Mouse (Mus musculus): Measurements from ENCODE around the gene Olfr1413.
A peak's percentile ranks its signal among the peaks of the same experiment; 100 is the strongest.

The Olfr1413 gene

DNA sequence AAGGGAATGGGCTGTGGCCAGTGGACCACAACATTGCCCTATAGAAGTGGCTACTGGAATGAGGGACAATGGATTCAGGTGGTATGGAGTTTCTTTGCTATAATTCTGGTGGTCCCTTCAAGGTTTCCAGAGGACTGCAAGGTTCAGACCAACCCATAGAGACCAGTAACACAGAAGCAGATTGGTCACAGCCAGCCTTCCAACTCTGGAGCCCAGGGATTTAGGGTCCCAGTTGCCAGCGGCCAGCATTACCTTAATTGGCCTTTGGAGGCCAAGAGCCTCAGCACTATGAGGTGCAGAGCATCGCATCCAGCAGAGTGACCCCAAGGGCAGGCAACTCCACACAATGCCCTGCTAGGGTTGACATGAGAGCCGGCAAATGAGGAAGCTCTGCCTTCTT is at the start of gene Olfr1413:
Gene Olfr1413, plus strand, starts transcription at position 301 of the 400 bp plus-strand sequence.
- DNase-seq (ENCODE audit: low read depth): no peak

DNA sequence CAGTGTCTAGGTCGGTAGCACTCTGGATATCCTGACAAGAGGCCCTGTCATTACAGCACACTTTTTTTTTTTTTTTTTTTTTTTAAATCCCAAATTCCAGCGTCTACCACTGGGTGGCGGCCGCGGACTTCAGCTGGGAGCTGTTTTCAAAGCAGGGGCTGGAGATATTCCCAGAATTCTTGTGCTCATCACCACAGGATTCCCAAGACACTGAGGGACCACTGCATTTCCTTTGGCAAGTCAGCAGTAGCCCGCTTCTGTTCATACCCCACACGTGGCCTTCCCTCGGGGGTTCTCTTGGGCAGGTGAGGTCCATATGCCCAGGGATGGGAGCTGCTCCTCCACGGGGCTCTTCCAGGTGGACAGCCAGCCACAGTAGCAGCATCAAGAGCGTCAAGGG is 49.7 kb upstream of the Olfr1413 start:
- peak; percentile 24 for DNase-seq (ENCODE audit: low read depth)

DNA sequence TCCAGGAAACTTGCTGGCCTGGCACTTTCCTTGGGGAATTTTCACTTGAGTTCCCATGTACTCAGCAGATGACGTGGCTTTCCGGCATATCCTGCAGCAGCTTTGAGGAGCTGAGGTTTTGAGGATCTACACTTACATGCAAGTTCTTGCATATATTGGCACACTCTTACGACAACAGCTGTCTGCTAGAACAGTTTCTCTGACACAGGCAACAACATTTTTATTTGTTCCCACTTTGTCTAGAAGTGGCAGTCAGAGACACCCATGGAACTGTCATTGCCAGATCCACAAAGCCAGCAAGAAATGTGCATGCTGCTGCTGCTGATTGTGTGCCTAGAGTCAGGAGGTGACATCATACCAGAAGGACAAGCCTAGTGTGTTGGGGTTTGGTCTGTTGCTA is 47.4 kb upstream of the Olfr1413 start:
- DNase-seq (ENCODE audit: low read depth): no peak

DNA sequence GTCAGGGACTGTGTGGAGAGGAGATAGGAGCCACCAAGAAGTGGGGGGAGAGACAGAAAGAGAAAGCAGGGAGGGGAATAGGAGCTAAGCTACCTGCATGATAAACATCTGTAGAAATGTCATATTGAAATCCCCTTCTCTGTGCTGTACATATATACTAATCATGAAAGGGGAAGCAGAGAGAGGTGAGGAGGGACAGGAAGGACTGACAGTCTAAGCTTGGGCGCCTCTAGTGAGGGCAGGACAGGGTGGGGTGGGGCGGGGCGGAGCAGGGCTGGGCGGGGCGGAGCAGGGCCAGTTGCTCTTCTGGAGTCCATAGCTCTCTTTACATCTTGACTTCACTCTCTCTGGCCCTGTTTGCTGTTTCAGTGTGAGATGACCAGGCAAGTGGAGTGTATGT is 34.1 kb upstream of the Olfr1413 start:
- DNase-seq (ENCODE audit: low read depth): peak; percentile 17

DNA sequence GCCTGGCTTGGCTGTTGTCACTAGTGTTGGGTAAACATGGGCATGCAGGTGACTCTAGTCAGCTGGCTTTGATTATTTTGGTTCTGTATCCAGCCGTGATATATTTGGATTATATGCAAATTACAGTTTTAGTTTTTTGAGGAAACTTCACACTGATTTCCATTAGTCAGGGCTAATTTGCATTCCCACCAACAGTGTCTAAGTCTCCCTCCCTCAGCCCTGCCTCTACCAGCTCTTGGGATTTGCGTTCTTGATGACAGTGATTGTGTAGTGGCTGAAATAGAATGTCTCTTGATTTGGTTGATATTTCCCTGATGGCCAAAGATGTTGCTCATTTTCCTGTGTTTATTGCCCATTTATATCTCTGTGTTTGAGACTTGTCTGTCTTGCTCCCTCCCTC is 32.1 kb upstream of the Olfr1413 start:
- DNase-seq (ENCODE audit: low read depth): no peak

DNA sequence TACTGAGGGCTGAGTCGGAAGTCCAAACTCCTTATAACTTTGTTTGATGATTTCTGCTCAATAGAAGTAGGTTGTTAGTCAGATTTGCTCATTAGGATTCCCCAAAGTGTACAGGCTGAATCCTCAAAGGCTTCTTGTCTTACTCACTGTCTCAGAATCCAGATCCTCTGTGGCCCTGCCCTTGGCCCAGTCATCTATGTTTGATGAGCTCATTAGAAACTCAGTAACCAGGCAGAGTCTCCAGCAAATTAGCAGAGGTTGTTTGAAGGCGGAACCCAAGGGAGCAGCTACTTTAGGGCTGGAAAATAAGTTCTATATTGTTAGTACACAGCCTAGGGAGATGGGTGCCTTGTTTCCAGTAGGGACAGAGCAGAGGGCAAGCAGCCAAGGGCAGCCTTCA is 25.2 kb upstream of the Olfr1413 start:
- no peak for DNase-seq (ENCODE audit: low read depth)

DNA sequence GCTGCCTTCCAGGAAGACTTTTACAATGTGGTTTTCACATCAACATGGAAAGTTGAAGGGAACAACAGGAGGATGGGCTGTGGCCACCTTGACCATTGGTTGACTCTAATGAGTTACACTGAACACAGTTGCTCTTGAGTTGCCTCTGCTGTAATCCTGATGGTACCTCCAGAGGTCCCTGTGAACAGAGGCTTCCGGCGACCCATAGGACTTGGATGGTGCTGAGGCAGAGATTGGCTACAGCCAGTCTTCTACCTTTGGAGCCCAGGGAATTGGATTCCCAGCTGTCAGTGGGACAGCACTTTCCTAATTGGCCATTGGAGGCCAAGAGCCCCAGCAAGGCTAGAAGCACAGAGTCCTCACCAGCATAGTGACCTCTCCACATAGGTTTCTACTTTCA is 14.4 kb downstream of the Olfr1413 start, which contains the start of gene Olfr1412:
Gene Olfr1412, plus strand, starts transcription at position 301 of the 400 bp plus-strand sequence.
- no peak for DNase-seq (ENCODE audit: low read depth)

DNA sequence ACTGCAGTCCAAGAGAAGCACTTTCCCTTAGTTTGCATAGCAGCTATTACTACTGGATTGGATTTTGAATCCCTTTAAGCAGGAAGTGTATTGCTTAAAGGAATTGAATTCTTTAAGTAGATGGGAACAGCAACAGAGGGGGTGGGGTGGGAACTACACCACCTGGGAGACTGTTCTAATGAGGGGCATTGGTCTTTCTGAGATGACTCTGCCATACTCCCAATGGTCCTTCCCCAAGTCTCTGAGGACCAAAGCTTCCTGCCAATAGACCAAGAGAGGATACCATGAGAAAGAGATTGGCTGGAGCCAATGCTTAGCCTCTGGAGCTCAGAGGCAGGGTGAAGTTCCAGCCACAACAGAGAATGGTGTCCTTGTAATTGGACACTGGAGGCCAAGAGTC is 23.0 kb downstream of the Olfr1413 start, which contains the start of gene Olfr1411:
Gene Olfr1411, plus strand, starts transcription at position 301 of the 400 bp plus-strand sequence.
- DNase-seq (ENCODE audit: low read depth): no peak

DNA sequence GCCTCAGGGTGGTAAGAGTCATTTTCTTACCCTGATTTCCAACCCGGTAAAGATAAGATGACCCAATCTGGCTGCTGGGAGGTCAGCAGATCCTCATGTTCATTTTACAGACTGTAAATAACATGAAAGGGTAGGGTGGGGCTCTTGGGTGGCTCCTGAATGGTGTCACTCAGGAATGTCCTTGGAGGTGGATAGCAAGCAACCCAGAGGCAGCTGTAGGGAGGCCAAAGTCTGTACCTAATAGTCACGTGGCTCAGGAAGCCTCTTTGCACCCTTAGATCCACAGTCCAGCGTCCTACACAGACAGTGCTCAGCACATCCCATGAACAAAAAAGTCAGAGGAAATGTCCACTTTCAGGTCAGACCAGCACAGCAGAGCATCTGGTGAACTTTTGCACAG is 24.9 kb downstream of the Olfr1413 start:
- no peak for DNase-seq (ENCODE audit: low read depth)

DNA sequence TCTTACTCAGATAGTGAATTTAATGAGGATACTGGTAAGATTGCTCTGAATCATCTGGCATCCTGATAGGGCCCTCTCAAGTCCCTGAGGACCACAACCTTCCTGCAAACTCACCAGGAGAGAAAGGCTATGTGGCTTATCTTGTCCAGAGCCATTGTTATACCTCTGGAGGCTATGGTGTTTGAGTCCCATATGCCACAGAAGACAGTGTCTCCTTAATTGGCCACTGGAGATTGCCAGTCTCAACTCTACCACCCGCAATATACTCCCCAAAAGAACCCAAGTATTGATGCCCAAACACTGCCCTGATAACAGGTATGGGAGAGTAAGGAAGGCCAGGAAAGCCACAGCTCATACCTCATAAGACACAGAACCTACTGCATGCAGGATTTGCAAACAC is 34.4 kb downstream of the Olfr1413 start, which contains the start of gene Olfr1410:
Gene Olfr1410, plus strand, starts transcription at position 301 of the 400 bp plus-strand sequence.
- no peak for DNase-seq (ENCODE audit: low read depth)

DNA sequence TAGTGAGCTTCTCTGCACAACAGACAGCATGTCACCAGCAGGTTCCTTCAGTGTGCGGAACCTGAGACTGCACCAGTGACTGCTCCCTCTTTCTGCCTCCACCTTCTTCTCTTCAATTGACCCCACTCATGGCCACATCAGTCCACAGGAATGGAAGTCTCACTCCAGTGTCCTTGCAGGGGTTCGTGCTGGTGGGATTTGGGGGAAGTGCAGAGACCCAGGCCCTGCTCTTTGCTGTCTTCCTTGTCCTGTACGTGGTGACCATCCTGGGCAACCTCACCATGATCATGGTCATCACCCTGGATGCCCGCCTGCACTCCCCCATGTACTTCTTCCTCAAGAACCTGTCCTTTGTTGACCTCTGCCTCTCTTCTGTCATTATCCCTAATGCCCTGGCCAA is 36.6 kb downstream of the Olfr1413 start:
- no peak for DNase-seq (ENCODE audit: low read depth)

DNA sequence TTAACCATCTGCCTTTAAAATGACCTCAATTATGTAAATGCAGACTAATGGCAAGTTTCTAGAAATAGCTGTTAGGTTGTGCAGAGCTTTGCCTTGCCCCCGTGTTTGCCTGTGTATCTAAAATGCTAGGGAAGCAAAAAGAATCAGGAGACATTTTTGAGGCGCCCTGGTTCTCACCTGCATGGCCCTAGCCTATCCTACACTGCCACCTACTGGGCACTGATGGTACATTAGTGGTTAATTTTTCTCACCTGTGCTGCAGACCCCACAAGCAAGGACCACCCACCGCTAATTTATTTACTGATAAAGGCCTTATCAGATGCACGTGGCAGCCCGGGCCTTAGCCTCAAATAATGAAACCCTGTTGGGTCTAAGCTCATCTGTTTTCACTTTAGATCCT is 39.9 kb downstream of the Olfr1413 start:
- DNase-seq (ENCODE audit: low read depth): peak; percentile 71

DNA sequence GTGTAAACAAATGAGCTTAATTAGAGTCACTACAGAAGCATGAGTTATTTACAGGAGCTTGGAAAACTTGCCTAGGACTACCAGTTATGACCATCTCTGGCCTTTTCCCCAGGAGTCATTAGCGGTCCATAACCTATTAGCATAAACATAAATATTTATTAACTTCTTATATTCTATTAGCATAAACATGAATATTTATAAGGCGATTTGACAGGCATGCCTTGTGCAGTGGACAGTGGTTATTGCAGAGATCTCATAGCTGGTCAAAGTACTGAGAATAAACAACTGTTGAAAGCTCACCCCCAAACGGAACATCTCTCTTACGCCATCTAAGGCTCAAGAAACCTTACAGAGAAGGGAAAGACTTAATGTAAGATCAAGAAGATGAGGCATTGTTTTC is 42.1 kb downstream of the Olfr1413 start:
- no peak for DNase-seq (ENCODE audit: low read depth)

DNA sequence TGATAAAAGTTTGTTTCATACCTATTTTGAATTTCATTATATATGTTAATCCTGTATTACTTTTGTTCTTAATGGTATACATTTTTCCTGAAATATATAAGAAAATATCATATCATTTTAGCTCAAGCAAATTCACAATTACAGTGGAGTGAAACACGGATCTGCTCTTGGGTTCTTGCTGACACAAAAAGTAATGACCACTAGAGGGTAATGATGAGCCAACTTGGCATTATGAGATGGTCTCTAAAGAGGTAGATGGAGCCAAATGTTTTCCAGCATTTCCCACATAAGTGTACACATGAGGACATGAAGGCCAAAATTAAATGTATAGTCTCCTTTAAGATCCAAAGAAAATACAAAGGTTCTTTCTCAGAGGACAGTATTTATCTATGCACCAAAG is 43.4 kb downstream of the Olfr1413 start:
- peak; percentile 32 for DNase-seq (ENCODE audit: low read depth)

DNA sequence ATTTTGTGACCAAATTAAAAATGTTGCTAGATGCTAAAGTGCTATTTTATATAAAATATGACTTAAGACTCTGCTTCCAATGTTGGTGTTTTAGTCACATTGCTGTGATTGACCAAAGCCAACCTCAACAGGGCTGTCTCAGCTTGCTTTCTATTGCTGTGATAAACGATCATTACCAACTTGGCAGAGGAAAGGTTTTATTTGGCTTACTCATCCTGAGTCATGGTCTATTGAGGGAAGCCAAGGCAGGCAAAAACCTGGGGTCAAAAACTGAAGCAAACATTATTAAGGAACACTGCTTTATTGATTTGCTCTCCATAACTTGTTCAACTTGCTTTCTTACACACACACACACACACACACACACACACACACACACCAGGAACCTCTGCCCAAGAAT is 44.9 kb downstream of the Olfr1413 start:
- no peak for DNase-seq (ENCODE audit: low read depth)

DNA sequence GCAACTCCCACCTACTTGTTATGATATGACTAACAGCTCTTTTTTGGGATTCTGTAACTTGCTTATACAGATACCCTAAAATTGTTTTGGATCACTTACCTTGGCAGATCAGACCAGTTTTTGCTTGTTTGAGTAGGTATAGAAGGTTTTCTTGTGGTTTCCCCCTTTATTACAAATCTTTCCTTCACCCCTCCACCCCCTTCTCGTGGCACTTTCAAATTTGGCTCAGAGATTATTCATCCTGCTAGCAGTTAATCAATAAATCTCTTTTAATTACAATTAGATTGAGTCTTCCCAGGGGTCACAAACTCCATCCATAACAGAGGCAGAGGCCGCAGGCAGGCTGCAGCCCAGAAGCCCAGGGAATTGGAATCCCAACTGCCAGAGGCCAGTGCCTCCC is 46.4 kb downstream of the Olfr1413 start, which contains the start of gene Olfr12:
Gene Olfr12, plus strand, starts transcription at position 301 of the 400 bp plus-strand sequence.
- no peak for DNase-seq (ENCODE audit: low read depth)

DNA sequence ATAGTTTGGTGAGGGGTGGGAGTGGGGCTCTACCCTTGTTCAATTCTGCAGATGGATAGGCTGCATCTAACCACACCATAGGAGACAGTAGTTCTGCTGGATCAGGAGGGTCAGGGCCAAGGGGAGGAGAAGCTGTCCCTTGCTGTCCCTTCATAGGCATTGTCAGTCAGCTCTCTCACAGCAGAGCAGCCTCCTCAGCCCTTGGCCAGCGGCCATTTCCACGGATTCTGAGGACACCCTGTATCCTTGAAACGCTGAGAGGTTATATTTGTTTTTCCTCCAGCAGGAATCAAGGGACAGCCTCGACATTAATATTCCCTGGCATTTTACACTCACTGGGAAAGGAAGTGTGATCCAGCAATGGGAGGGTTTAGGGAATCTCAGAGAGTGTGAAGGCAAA is 47.2 kb downstream of the Olfr1413 start:
- DNase-seq (ENCODE audit: low read depth): no peak

Data from induced T-regulatory cell, adult 2 months (primary cell).